In genomic region chr2:146214715-146215114, GRCm38 (mm10) we compare ENCODE assay signal across 10 mouse cellular contexts. TPM values are rescaled to one million over a fixed set of nuclear protein-coding genes. Genes with fewer than 3 reads are reported as not detected.
DNase-seq lines count a peak whose midpoint lies in the region; TF ChIP-seq lines count a peak whose summit lies in the region.
"Had no signal": no experiment of that assay in that cellular context is flagged by ENCODE, and none has a peak within 500 bp of the region (broad histone marks: within the 10 kb centered on the region; RNA-seq: fewer than 3 reads in every experiment).

No protein-coding gene starts in this region.

- H3K4me3 ChIP-seq in thymus, adult 2 months (ENCODE audit: control insufficient read depth, insufficient read depth, low read length) = no peak overlapping the region
- no peak overlapping the region for H3K4me3 ChIP-seq in embryonic fibroblast, embryonic 13.5 days (ENCODE audit: insufficient read depth, low read length)
- no peak overlapping the region for H3K4me3 ChIP-seq in layer of hippocampus, adult 2 months
- H3K4me3 ChIP-seq in myocyte = no peak overlapping the region

- H3K4me1 ChIP-seq in thymus, adult 2 months (replicated peaks; ENCODE audit: control insufficient read depth, insufficient read depth, low read length) = no peaks in the 10 kb centered on the region; the same call in 1 of the 2 replicates
- no peaks in the 10 kb centered on the region for H3K4me1 ChIP-seq in embryonic fibroblast, embryonic 13.5 days (ENCODE audit: control insufficient read depth, insufficient read depth, low read length)

- DNase-seq in adrenal gland, adult 2 months = peak; percentile 49
- DNase-seq in adrenal gland, adult 8-10 months = no peak
- no peak for DNase-seq in thymus, adult 2 months
- no peak for DNase-seq in thymus, adult 18-20 months
- DNase-seq in layer of hippocampus, adult 2 months (ENCODE audit: low spot score in 2 of 2) = peak in 1 of 2 experiments; percentile 65
- DNase-seq in thymus, postnatal 0 days (ENCODE audit: low spot score) = peak; percentile 61

- H3ac ChIP-seq in myocyte (ENCODE audit: control insufficient read depth, insufficient read length) = no peak overlapping the region

- peak overlapping the region; percentile 9 for H3K4me2 ChIP-seq in myocyte (ENCODE audit: low read depth)

- no peaks in the 10 kb centered on the region for H3K36me3 ChIP-seq in thymus, adult 2 months (ENCODE audit: control insufficient read depth, insufficient read depth, low read length)
- H3K36me3 ChIP-seq in myocyte (ENCODE audit: control insufficient read depth, insufficient read depth) = no peaks in the 10 kb centered on the region

- TF ChIP-seq POLR2A in thymus, adult 2 months (IDR thresholded peaks at IDR 0.05; ENCODE audit: control insufficient read depth, extremely low read depth, insufficient read depth, low read length, poor library complexity) = no peak
- TF ChIP-seq POLR2A in embryonic fibroblast, embryonic 13.5 days (IDR thresholded peaks at IDR 0.05; ENCODE audit: low read depth, low read length) = no peak
- no peak for TF ChIP-seq POLR2A in myocyte (IDR thresholded peaks at IDR 0.05; ENCODE audit: insufficient read length, low read depth)

- H3K27me3 ChIP-seq in thymus, adult 2 months (ENCODE audit: control insufficient read depth, insufficient read depth, low read length) = peaks cover 15% of the 10 kb centered on the region
- peaks cover 15% of the 10 kb centered on the region for H3K27me3 ChIP-seq in myocyte (ENCODE audit: control insufficient read depth, insufficient read depth, insufficient read length)

- H3K79me2 ChIP-seq in myocyte (ENCODE audit: control insufficient read depth, insufficient read depth) = no peaks in the 10 kb centered on the region

- H3K27ac ChIP-seq in thymus, adult 2 months (ENCODE audit: control insufficient read depth, insufficient read depth, low read length) = no peak overlapping the region
- no peak overlapping the region for H3K27ac ChIP-seq in embryonic fibroblast, embryonic 13.5 days (ENCODE audit: insufficient read depth, low read length)
- no peak overlapping the region for H3K27ac ChIP-seq in layer of hippocampus, adult 2 months
- H3K27ac ChIP-seq: macrophage had no signal

- 8% methylated on average over 9 of the region's 9 CpGs for WGBS in thymus, adult 2 months

- TF ChIP-seq CTCF in thymus, adult 2 months (IDR thresholded peaks at IDR 0.05; ENCODE audit: borderline replicate concordance, control insufficient read depth, extremely low read depth, insufficient read depth, low read length, poor library complexity) = peak; percentile 33; the same call in 1 of the 2 replicates
- TF ChIP-seq CTCF in embryonic fibroblast, embryonic 13.5 days (IDR thresholded peaks at IDR 0.05; ENCODE audit: borderline replicate concordance, insufficient read depth, low read length) = peak; percentile 70; the same call in 1 of the 2 replicates
- peak; percentile 85 for TF ChIP-seq CTCF in layer of hippocampus, adult 2 months (conservative IDR thresholded peaks at IDR 0.05)

TF ChIP-seq in myocyte, 11 proteins besides CTCF, POLR2A, EP300 and RAD21:
- TF ChIP-seq TCF3 (IDR thresholded peaks at IDR 0.05; ENCODE audit: insufficient read length, low read depth) (no peak), MYOG (IDR thresholded peaks at IDR 0.05; ENCODE audit: control insufficient read depth in 1 of 3, insufficient read depth in 1 of 3, insufficient read length in 2 of 3, low read depth in 2 of 3) (no peak), MAX (IDR thresholded peaks at IDR 0.05; ENCODE audit: low read depth) (no peak), CEBPB (IDR thresholded peaks at IDR 0.05; ENCODE audit: insufficient read depth, poor library complexity, severe bottlenecking) (no peak), TCF12 (IDR thresholded peaks at IDR 0.05; ENCODE audit: insufficient read depth, poor library complexity, severe bottlenecking) (no peak), POLR2AphosphoS2 (IDR thresholded peaks at IDR 0.05; ENCODE audit: insufficient read length, low read depth) (no peak), E2F4 (IDR thresholded peaks at IDR 0.05; ENCODE audit: insufficient read depth) (no peak), REST (IDR thresholded peaks at IDR 0.05; ENCODE audit: insufficient read depth, insufficient read length) (no peak), USF1 (IDR thresholded peaks at IDR 0.05; ENCODE audit: low read depth) (no peak), SRF (IDR thresholded peaks at IDR 0.05; ENCODE audit: control insufficient read depth, insufficient read length, low read depth) (no peak), MYOD1 (IDR thresholded peaks at IDR 0.05; ENCODE audit: control insufficient read depth in 1 of 3, insufficient read length in 2 of 3, low read depth in 2 of 3) (no peak)

RNA-seq across cellular contexts. Expression of gene Insm1, which starts 7.0 kb away (rescaled TPM):
- 1 to 10 TPM; 3.7 to 10.0 TPM for total RNA-seq in adrenal gland, adult 2 months (2021)
- 11.8 and 23.1 TPM in 2 replicates for polyA plus RNA-seq in adrenal gland, adult 2 months (2012; rRNA removed)
- 10 to 100 TPM in 2 of 4 experiments, 1 to 10 TPM in 2; 7.0 to 18.3 (median 10.6) TPM for total RNA-seq in adrenal gland, adult 8-10 months (2022)
- 9.9 and 14.5 TPM in 2 replicates for polyA plus RNA-seq in thymus, adult 2 months (2012; rRNA removed)
- not detected in 2 replicates for polyA plus RNA-seq in embryonic fibroblast, embryonic 13.5 days (2011; ENCODE audit: insufficient read length, low read depth, missing spikeins)
- 1 to 10 TPM; 6.6 to 7.2 TPM for total RNA-seq in layer of hippocampus, adult 2 months (2021)
- not detected for polyA plus RNA-seq in myocyte (2012; fragmentation: generic; extraction: Trizol)
- 0.56 and 0.66 TPM in 2 replicates for polyA plus RNA-seq in thymus, postnatal 0 days (2015; fragmentation: Nextera tagmentation; extraction: Ambion mirVana)
- polyA plus RNA-seq: gonadal fat pad, adult 2 months; macrophage had no signal

Comparison
In these comparisons a context has a peak if more than half of its experiments do, and no peak if none do; other contexts are left out.
1. DNase-seq: peak in adrenal gland, adult 2 months (single experiment) and thymus, postnatal 0 days (single experiment); none in adrenal gland, adult 8-10 months (single experiment), thymus, adult 2 months (single experiment) and thymus, adult 18-20 months (0 of 2).
2. CTCF ChIP-seq: peak in every context shown above with its lines; median percentile 85 in layer of hippocampus, adult 2 months; 70 in embryonic fibroblast, embryonic 13.5 days; 33 in thymus, adult 2 months.